Mouse (Mus musculus) ES-E14 (cell line): ENCODE measurements around the gene Zfp831. TPM values are rescaled to one million over a fixed set of nuclear protein-coding genes. Genes with fewer than 3 reads are reported as not detected.

Source experiments
- DNase-seq: peaks from one replicate; pipeline ENCODE4 v3.0.0-alpha.2; 2013; ENCODE audit warnings: low read depth, low spot score
- H3K27ac ChIP-seq: 2 replicates; pipeline ENCODE4 v1.5.1; 2012; ENCODE audit warnings: low read depth, mild to moderate bottlenecking, low read length, moderate library complexity, mixed read lengths; ENCODE audit not compliant: poor library complexity, insufficient read depth, severe bottlenecking
- H3K36me3 ChIP-seq: 2 replicates; pipeline ENCODE4 v1.6.1; 2012; ENCODE audit warnings: mild to moderate bottlenecking, low read length, moderate library complexity, mixed read lengths; ENCODE audit not compliant: control insufficient read depth, poor library complexity, insufficient read depth, severe bottlenecking
- H3K4me1 ChIP-seq, 2 experiments: fragments of 150-350 bp in 1 of 2; sonication (generic) in 1 of 2; 2 replicates each; pipeline ENCODE4 v1.6.1; 2012; ENCODE audit warnings: low read length in 2 of 2, mild to moderate bottlenecking in 1 of 2, mixed read lengths in 1 of 2; ENCODE audit not compliant: control insufficient read depth in 2 of 2, insufficient read depth in 2 of 2, poor library complexity in 1 of 2
- H3K4me3 ChIP-seq, 2 experiments: fragments of 150-350 bp in 1 of 2; sonication (generic) in 1 of 2; 2 replicates each; pipeline ENCODE4 v1.5.1; 2012; ENCODE audit warnings: low read length in 2 of 2, low read depth in 1 of 2, mild to moderate bottlenecking in 1 of 2, mixed read lengths in 1 of 2; ENCODE audit not compliant: insufficient read depth in 1 of 2, poor library complexity in 1 of 2, severe bottlenecking in 1 of 2
- H3K9ac ChIP-seq: 2 replicates; pipeline ENCODE4 v1.6.1; 2012; ENCODE audit warnings: low read depth, mild to moderate bottlenecking, low read length, mixed read lengths; ENCODE audit not compliant: poor library complexity, insufficient read depth, severe bottlenecking
- H3K9me3 ChIP-seq: fragments of 150-350 bp; sonication (generic); 2 replicates; pipeline ENCODE4 v1.6.1; 2012; ENCODE audit warnings: low read depth, mild to moderate bottlenecking, low read length; ENCODE audit not compliant: control insufficient read depth, insufficient read depth
- CHD2 ChIP-seq: IDR thresholded peaks from 2 replicates; pipeline ENCODE4 v1.6.1; 2014; ENCODE audit warnings: mild to moderate bottlenecking, low read depth, low read length, inconsistent platforms
- HCFC1 ChIP-seq: IDR thresholded peaks from 2 replicates; pipeline ENCODE4 v1.6.1; 2012; ENCODE audit warnings: low read length, inconsistent platforms, borderline replicate concordance; ENCODE audit not compliant: insufficient read depth
- MAFK ChIP-seq: IDR thresholded peaks from 2 replicates; pipeline ENCODE4 v1.6.1; 2014; ENCODE audit warnings: mild to moderate bottlenecking, low read depth, low read length, inconsistent platforms; ENCODE audit not compliant: insufficient read depth
- ZC3H11A ChIP-seq: IDR thresholded peaks from 2 replicates; pipeline ENCODE4 v1.6.1; 2012; ENCODE audit warnings: low read depth, mild to moderate bottlenecking, inconsistent platforms, low read length, borderline replicate concordance
- ZNF384 ChIP-seq: IDR thresholded peaks from 2 replicates; pipeline ENCODE4 v1.6.1; 2012; ENCODE audit warnings: low read depth, low read length, inconsistent platforms
- in situ Hi-C, 2 experiments: fragments of 600-800 bp; cut with MboI; formaldehyde crosslinking; loops; one replicate each; pipeline ENCODE4 v1.15.1; 2025; ENCODE audit warnings: low sequenced_read_pairs in 2 of 2, inconsistent platforms in 1 of 2; ENCODE audit not compliant: unreplicated experiment in 2 of 2
- total RNA-seq: library from RNA; depleted of rRNA; stranded (reverse); fragments of 300-350 nt; gene quantifications from 2 replicates; pipeline ENCODE4 v1.2.3, GENCODE M21; 2012

Gene Zfp831
- total RNA-seq, 1 experiment, result not detected

DNA sequence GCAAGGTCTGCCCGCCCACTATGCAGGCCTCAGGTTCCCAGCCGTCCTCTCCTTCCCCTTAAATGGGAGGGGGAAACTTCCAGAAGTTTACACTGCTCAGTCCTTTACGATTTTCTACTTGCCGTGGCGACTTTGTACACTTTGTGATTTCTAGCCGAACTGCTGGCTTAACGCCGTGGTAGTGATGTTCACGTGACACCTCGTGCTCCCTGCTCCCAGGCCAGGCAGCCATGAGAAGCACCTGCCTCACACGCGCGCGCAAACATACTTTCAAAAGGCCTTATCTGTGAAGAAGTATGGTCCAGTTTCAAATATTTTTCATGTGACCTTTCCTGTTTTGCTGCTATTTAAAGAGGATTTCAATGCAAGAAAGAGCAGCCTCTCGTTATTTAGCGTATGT, 63.8 kb downstream of the Zfp831 start:
- in situ Hi-C loops, result no loop called here
- Histone ChIP-seq H3K9ac (no peak overlapping the region), H3K4me1 (no peaks in the 10 kb centered on the region; a peak in 1 of 4 replicates), H3K4me3 (no peak overlapping the region), H3K27ac (no peak overlapping the region), H3K36me3 (no peaks in the 10 kb centered on the region), H3K9me3 (no peaks in the 10 kb centered on the region)
- DNase-seq, result no peak
- TF ChIP-seq ZNF384, result no peak
- TF ChIP-seq MAFK, result no peak
- TF ChIP-seq CHD2, result no peak
- TF ChIP-seq HCFC1, result no peak
- no peak for TF ChIP-seq ZC3H11A

- Histone ChIP-seq H3K27ac (no peak overlapping the region), H3K4me3 (no peak overlapping the region), H3K36me3 (no peaks in the 10 kb centered on the region), H3K9me3 (no peaks in the 10 kb centered on the region), H3K9ac (no peak overlapping the region), H3K4me1 (no peaks in the 10 kb centered on the region; a peak in 1 of 4 replicates)
- TF ChIP-seq ZC3H11A (no peak), CHD2 (no peak), HCFC1 (no peak), ZNF384 (no peak), MAFK (no peak)
- in situ Hi-C loops, result no loop called here
- no peak for DNase-seq
Observed at GRCm38 (mm10) chr2:174708587-174708986, 65.3 kb downstream of the Zfp831 start.

DNA sequence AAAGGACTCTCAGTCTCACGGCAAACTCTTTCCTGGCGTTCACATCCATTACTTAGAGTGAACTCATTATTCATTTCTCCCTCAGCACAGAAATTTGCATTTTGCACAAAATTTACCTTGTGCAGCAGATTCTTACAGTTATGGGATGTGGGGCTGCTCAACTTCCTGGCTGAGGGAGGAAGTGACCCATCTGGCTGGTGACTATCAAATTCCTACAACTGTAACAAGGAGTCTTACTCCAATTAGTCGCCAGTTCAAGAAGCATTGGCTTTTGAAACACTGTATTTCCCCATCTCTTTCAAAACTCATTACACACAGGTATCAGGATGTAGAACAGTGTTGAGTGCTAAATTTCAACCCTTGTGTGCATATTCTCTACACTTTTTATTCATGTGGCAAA, 66.9 kb downstream of the Zfp831 start:
- H3K4me3 ChIP-seq, result no peak overlapping the region
- DNase-seq, result no peak
- in situ Hi-C loops, result no loop called here
- no peaks in the 10 kb centered on the region; a peak in 1 of 4 replicates for H3K4me1 ChIP-seq
- H3K36me3 ChIP-seq, result no peaks in the 10 kb centered on the region
- TF ChIP-seq ZNF384 (no peak), ZC3H11A (no peak)
- H3K27ac ChIP-seq, result no peak overlapping the region
- H3K9me3 ChIP-seq, result no peaks in the 10 kb centered on the region
- no peak overlapping the region for H3K9ac ChIP-seq

- Histone ChIP-seq H3K9ac (no peak overlapping the region), H3K4me1 (no peaks in the 10 kb centered on the region; a peak in 1 of 4 replicates), H3K9me3 (no peaks in the 10 kb centered on the region), H3K27ac (no peak overlapping the region), H3K36me3 (no peaks in the 10 kb centered on the region), H3K4me3 (no peak overlapping the region)
- DNase-seq, result no peak
- TF ChIP-seq MAFK (no peak), ZC3H11A (peak; percentile 15; the same call in 1 of the 2 replicates)
- in situ Hi-C loops, result no loop called here
Observed at GRCm38 (mm10) chr2:174712043-174712442, 68.7 kb downstream of the Zfp831 start.

- Histone ChIP-seq H3K9ac (no peak overlapping the region), H3K36me3 (no peaks in the 10 kb centered on the region), H3K4me3 (no peak overlapping the region), H3K27ac (no peak overlapping the region), H3K9me3 (no peaks in the 10 kb centered on the region), H3K4me1 (no peaks in the 10 kb centered on the region)
- in situ Hi-C loops, result no loop called here
- DNase-seq, result no peak
- TF ChIP-seq ZNF384, result no peak
- no peak for TF ChIP-seq MAFK
- TF ChIP-seq CHD2, result no peak
- TF ChIP-seq HCFC1, result no peak
- no peak for TF ChIP-seq ZC3H11A
Observed at GRCm38 (mm10) chr2:174715938-174716337, 72.6 kb downstream of the Zfp831 start.
